Mouse (Mus musculus): ENCODE measurements around the gene Pou5f1. TPM values are rescaled to one million over a fixed set of nuclear protein-coding genes. Genes with fewer than 3 reads are reported as not detected.
A peak's percentile ranks its signal among the peaks of the same experiment; 100 is the strongest.

The Pou5f1 gene
- polyA plus RNA-seq, 1 experiment from 2014 or later: not detected

GRCm38 (mm10) chr17:35515911-35516640, 10.3 kb downstream of the Pou5f1 start:
- no peaks in the 10 kb centered on the region for H3K9me3 ChIP-seq
- H3K36me3 ChIP-seq: no peaks in the 10 kb centered on the region
- H3K4me3 ChIP-seq: peak overlapping the region; percentile 51
- H3K4me2 ChIP-seq (replicated peaks): peak overlapping the region; percentile 89
- 7% methylated on average over 25 of the region's 25 CpGs for WGBS
- peaks cover 36% of the 10 kb centered on the region for H3K4me1 ChIP-seq
- H3K27ac ChIP-seq: no peak overlapping the region
- ATAC-seq (ENCODE audit: low FRiP score, low read depth): peak; percentile 45
- H3K27me3 ChIP-seq (replicated peaks): no peaks in the 10 kb centered on the region
- peak overlapping the region; percentile 54 for H3K9ac ChIP-seq

GRCm38 (mm10) chr17:35516652-35517500, 11.1 kb downstream of the Pou5f1 start, which contains the start of the genes Tcf19 and Cchcr1:
TSS of gene Tcf19 (minus strand) at chr17:35516824.
TSS of gene Cchcr1 (plus strand) at chr17:35517100.
- peak; percentile 91 for ATAC-seq (ENCODE audit: low FRiP score, low read depth)
- no peaks in the 10 kb centered on the region for H3K27me3 ChIP-seq (replicated peaks)
- no peaks in the 10 kb centered on the region for H3K36me3 ChIP-seq
- WGBS: under 1% methylated on average over 67 of the region's 67 CpGs
- H3K4me2 ChIP-seq (replicated peaks): peak within 1 kb of the TSS; percentile 89
- H3K4me3 ChIP-seq: peak within 1 kb of the TSS; percentile 51
- H3K27ac ChIP-seq: no peak within 1 kb of the TSS
- peak within 1 kb of the TSS; percentile 54 for H3K9ac ChIP-seq
- H3K4me1 ChIP-seq: peaks cover 36% of the 10 kb centered on the region
- no peaks in the 10 kb centered on the region for H3K9me3 ChIP-seq

GRCm38 (mm10) chr17:35517526-35517925, 11.7 kb downstream of the Pou5f1 start:
- 9% methylated on average over 12 of the region's 12 CpGs for WGBS
- H3K9ac ChIP-seq: peak overlapping the region; percentile 54; the same call in 1 of the 2 replicates
- H3K9me3 ChIP-seq: no peaks in the 10 kb centered on the region
- H3K27me3 ChIP-seq (replicated peaks): no peaks in the 10 kb centered on the region
- no peak overlapping the region for H3K27ac ChIP-seq
- peak overlapping the region; percentile 51 for H3K4me3 ChIP-seq
- peak overlapping the region; percentile 89 for H3K4me2 ChIP-seq (replicated peaks)
- H3K4me1 ChIP-seq: peaks cover 36% of the 10 kb centered on the region
- no peak for ATAC-seq (ENCODE audit: low FRiP score, low read depth)
- no peaks in the 10 kb centered on the region for H3K36me3 ChIP-seq

- H3K36me3 ChIP-seq: peaks cover 31% of the 10 kb centered on the region
- no peaks in the 10 kb centered on the region for H3K9me3 ChIP-seq
- H3K27ac ChIP-seq: no peak overlapping the region
These were observed 18.5 kb downstream of the Pou5f1 start for GRCm38 (mm10) chr17:35524354-35524753.

GRCm38 (mm10) chr17:35526644-35527043, 20.8 kb downstream of the Pou5f1 start:
- Histone ChIP-seq H3K9me3 (no peaks in the 10 kb centered on the region), H3K9ac (no peak overlapping the region), H3K4me1 (no peaks in the 10 kb centered on the region; the same call in 1 of the 2 replicates), H3K27me3 (replicated peaks) (no peaks in the 10 kb centered on the region), H3K4me3 (no peak overlapping the region), H3K27ac (no peak overlapping the region), H3K36me3 (peaks cover 40% of the 10 kb centered on the region), H3K4me2 (replicated peaks) (no peak overlapping the region)
- no peak for ATAC-seq (ENCODE audit: low FRiP score, low read depth)
- WGBS: 80% methylated on average over 8 of the region's 8 CpGs

More at GRCm38 (mm10) chr17:35524354-35524753, 18.5 kb downstream of the Pou5f1 start:
- 89% methylated on average over 9 of the region's 9 CpGs for WGBS
- Histone ChIP-seq H3K4me2 (replicated peaks) (no peak overlapping the region), H3K9ac (no peak overlapping the region), H3K4me1 (no peaks in the 10 kb centered on the region), H3K27me3 (replicated peaks) (no peaks in the 10 kb centered on the region), H3K4me3 (no peak overlapping the region)
- no peak for ATAC-seq (ENCODE audit: low FRiP score, low read depth)

DNA sequence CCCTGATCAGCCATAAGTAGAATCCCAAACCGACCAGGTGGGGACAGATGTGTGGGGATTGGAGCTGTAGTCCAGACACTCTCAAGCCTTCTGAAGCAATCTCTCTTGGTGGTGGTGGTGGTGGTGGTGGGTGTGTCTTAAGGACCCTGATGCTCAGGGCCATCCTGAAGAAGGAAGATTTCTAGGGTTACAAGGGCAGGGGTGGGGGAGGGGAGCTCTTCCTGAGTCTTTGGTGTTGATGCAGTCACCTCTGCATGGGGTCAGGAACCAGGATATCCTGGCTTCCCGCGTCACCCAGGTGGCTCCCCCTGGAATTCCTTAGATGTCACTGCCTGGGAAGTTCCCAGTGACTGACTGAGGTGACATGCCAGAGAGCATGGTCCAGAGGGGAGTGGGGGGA, 26.5 kb downstream of the Pou5f1 start:
- H3K36me3 ChIP-seq: peaks cover 16% of the 10 kb centered on the region

DNA sequence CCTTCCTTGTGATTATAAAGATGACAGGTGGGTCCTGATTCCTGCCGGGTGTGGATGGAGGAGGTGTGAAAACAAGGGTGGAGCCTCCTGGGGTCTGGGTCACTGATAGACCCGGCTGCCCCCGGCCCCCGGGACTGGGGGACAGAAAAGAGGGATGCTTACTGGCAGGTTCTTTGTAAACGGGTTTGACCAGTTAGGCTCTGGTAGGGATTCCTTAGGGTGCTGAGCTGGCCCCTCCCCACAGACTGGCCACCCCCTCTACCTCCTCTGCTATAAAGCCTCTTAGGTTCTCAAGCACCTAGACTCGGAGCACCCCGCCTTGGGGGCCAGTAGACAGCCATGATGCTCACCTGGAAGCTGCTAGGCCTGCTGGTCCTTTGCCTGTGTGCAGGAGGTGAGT, 27.1 kb downstream of the Pou5f1 start, which contains the start of gene Psors1c2:
Psors1c2 (plus strand) TSS at position 301 of the 400 bp plus-strand sequence.
- 40% methylated on average over 7 of the region's 7 CpGs for WGBS

More for the DNA sequence above, 26.5 kb downstream of the Pou5f1 start:
- Histone ChIP-seq H3K9ac (no peak overlapping the region), H3K27ac (no peak overlapping the region), H3K4me2 (replicated peaks) (no peak overlapping the region), H3K9me3 (no peaks in the 10 kb centered on the region), H3K27me3 (replicated peaks) (0 out of 2 replicates have a peak, but pooled peaks cover 3% of the 10 kb centered on the region), H3K4me1 (no peaks in the 10 kb centered on the region; the same call in 1 of the 2 replicates), H3K4me3 (no peak overlapping the region)
- WGBS: 8% methylated on average over 3 of the region's 3 CpGs
- no peak for ATAC-seq (ENCODE audit: low FRiP score, low read depth)

GRCm38 (mm10) chr17:35534343-35534742, 28.5 kb downstream of the Pou5f1 start:
- 16% methylated on average over 6 of the region's 6 CpGs for WGBS
- Histone ChIP-seq H3K4me3 (no peak overlapping the region), H3K9me3 (no peaks in the 10 kb centered on the region), H3K36me3 (peaks cover 10% of the 10 kb centered on the region), H3K27me3 (replicated peaks) (0 out of 2 replicates have a peak, but pooled peaks cover 3% of the 10 kb centered on the region), H3K27ac (no peak overlapping the region), H3K4me2 (replicated peaks) (no peak overlapping the region), H3K4me1 (no peaks in the 10 kb centered on the region; the same call in 1 of the 2 replicates), H3K9ac (no peak overlapping the region)
- ATAC-seq (ENCODE audit: low FRiP score, low read depth): no peak; the same call in 1 of the 2 replicates

More for the DNA sequence above, 27.1 kb downstream of the Pou5f1 start, which contains the start of gene Psors1c2:
- peaks cover 16% of the 10 kb centered on the region for H3K36me3 ChIP-seq
- ATAC-seq (ENCODE audit: low FRiP score, low read depth): no peak
- H3K4me1 ChIP-seq: no peaks in the 10 kb centered on the region; the same call in 1 of the 2 replicates
- no peaks in the 10 kb centered on the region for H3K9me3 ChIP-seq
- H3K27me3 ChIP-seq (replicated peaks): 0 out of 2 replicates have a peak, but pooled peaks cover 3% of the 10 kb centered on the region
- H3K4me2 ChIP-seq (replicated peaks): no peak within 1 kb of the TSS
- no peak within 1 kb of the TSS for H3K9ac ChIP-seq
- no peak within 1 kb of the TSS for H3K4me3 ChIP-seq
- no peak within 1 kb of the TSS for H3K27ac ChIP-seq

DNA sequence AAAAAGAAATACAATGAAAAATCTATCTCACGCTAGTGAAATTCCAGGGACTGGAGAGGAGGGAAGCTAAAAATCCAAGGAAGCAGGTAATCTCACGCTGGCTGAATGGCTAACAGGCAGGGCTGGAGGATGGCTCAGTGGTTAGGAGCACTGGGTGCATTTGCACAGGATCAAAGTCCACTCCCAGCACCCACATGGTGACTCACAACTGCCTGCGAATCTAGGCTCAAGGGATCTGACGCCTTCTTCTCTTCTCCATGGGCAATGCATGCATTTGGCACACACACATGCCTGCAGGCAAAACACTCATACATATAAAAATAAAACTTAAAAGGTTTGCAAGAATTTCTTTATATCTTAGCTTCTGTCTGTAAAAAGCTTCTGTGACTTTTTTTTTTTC, 31.6 kb downstream of the Pou5f1 start:
- 0 out of 2 replicates have a peak, but pooled peaks cover 3% of the 10 kb centered on the region for H3K27me3 ChIP-seq (replicated peaks)
- WGBS: 92% methylated on average over 4 of the region's 4 CpGs
- no peak overlapping the region for H3K9ac ChIP-seq
- no peaks in the 10 kb centered on the region for H3K4me1 ChIP-seq
- no peak overlapping the region for H3K4me2 ChIP-seq (replicated peaks)
- ATAC-seq (ENCODE audit: low FRiP score, low read depth): no peak
- no peaks in the 10 kb centered on the region for H3K9me3 ChIP-seq
- H3K36me3 ChIP-seq: no peaks in the 10 kb centered on the region
- no peak overlapping the region for H3K27ac ChIP-seq
- H3K4me3 ChIP-seq: no peak overlapping the region

DNA sequence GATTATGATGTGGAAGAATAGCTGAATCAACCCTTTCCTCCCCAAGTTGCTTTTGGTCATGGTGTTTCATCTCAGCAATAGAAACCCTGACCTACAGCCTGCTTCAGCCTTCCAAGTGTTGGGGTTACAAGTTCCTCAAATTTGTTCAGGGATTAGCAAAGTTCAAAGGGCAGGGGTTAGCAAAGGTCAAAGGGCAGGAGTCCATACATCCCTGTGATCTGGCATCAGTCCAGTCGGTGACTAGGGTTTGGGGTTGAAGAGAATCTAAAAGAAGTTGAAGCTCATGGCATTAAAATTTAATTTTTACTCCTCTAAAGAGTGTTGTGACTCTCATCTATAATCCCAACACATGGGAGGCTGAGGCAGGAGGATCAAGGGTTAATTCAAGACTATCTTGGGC, 32.7 kb downstream of the Pou5f1 start:
- Histone ChIP-seq H3K4me3 (no peak overlapping the region), H3K4me2 (replicated peaks) (no peak overlapping the region), H3K4me1 (no peaks in the 10 kb centered on the region), H3K27ac (no peak overlapping the region), H3K27me3 (replicated peaks) (no peaks in the 10 kb centered on the region), H3K36me3 (no peaks in the 10 kb centered on the region), H3K9me3 (no peaks in the 10 kb centered on the region), H3K9ac (no peak overlapping the region)
- WGBS: 88% methylated on average over 1 of the region's 1 CpGs
- no peak for ATAC-seq (ENCODE audit: low FRiP score, low read depth)

- no peak overlapping the region for H3K4me2 ChIP-seq (replicated peaks)
- H3K4me3 ChIP-seq: no peak overlapping the region
- H3K4me1 ChIP-seq: no peaks in the 10 kb centered on the region
- H3K9ac ChIP-seq: no peak overlapping the region
- ATAC-seq (ENCODE audit: low FRiP score, low read depth): no peak
- no peaks in the 10 kb centered on the region for H3K36me3 ChIP-seq
- no peak overlapping the region for H3K27ac ChIP-seq
- no peaks in the 10 kb centered on the region for H3K27me3 ChIP-seq (replicated peaks)
- H3K9me3 ChIP-seq: no peaks in the 10 kb centered on the region
- WGBS: 53% methylated on average over 10 of the region's 10 CpGs
These were observed 33.7 kb downstream of the Pou5f1 start for GRCm38 (mm10) chr17:35539540-35539939.
